Mouse (Mus musculus) retina, adult 2 months (tissue): ENCODE measurements around the gene Bcl2l15.
A peak's percentile ranks its signal among the peaks of the same experiment; 100 is the strongest.

ENCODE experiments used
- DNase-seq: peaks from one replicate; pipeline ENCODE4 v3.0.0-alpha.2; 2012; ENCODE audit warnings: low read depth, low spot score

The Bcl2l15 gene

DNA sequence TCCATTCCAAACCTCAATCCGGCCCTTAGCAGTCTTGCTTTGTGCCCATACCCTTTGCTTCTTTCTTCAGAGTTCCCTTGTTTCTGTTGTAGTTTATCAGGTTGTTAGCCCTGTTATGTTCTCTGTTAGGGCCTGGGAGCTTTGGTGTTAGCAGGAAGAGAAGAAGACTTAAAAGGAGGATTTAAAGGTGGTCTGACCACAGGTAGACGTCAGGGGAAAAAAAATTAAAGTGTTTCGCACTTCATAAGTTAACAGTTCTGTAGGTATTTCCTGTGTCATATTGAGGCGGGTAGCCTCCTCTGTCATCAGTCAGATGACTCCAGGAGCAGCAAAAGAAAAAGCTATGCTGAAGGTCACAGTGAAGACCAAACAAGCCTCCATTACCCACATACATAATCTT, 35.6 kb downstream of the Bcl2l15 start:
- no peak for DNase-seq

DNA sequence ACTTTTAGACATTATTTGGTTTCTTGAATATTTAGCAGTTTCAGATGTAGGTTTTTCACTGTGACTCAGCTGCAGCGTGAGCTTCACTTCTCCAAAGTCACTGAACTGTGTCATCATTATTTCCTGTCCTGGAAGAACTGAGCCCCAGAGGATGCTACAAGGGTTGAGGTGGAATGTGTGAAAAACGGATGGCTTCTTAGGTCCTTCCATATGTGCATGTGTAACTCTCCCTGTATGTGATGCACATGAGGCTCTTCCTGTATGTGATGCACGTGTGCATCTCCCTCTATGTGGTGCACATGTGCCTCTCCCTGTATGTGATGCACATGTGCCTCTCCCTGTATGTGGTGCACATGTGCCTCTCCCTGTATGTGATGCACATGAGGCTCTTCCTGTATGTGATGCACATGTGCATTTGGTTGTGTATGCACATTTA, 40.3 kb downstream of the Bcl2l15 start:
- no peak for DNase-seq

DNA sequence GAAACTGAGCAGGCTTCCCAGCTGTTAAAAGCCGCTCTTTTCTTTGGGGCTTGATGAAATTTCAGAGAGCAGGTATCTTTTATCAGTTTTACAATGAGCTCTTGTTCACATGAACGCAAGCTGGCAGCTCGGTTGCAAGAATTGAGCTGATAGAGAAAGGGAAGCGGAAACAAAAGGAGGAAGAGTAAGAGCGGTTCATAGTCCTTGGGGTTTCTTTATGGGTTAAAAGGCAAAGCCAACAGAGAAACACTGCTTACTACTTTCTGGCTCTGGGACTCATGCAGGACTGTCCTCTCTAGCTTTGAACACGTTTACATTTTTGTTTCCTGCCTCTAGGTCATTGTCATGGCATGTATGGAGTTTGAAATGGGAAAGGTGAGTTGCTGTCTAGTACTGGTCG, 41.9 kb downstream of the Bcl2l15 start:
- no peak for DNase-seq

DNA sequence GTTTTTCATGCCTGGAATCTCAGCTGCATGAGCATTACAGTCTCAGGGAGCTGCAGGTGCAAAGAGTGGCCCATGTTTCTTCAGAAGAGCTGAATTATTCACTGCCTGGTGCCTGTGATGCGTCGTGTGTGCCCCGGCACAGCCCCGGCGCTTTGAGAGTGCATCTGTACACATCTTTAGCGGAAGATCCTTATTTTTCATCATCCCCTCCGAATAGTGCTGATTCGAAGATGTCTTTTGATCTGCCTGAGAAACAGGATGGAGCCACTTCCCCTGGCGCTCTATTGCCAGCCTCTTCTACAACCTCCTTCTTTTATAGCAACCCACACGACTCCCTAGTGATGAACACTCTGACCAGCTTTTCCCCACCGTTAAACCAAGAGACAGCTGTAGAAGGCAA, 53.5 kb downstream of the Bcl2l15 start:
- DNase-seq = no peak

DNA sequence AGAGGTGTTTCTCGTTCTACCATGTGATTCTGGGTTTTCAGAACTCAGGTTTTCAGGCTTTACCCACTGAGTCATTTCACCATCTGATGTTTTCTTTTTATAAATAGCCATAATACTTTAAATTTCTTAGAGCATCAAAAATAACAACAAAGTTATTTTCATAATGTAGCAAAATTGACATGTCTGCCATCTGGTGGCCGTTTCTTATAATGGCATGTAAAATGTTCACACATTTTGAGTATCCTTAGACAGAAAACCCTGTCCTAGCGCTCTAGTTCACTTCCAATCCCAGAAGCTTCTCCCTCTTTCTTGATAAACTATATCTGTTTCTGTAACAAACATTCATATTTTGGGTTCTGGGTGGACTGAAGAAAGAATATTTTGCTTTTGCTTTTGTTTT, 55.2 kb downstream of the Bcl2l15 start:
- peak; percentile 26 for DNase-seq

DNA sequence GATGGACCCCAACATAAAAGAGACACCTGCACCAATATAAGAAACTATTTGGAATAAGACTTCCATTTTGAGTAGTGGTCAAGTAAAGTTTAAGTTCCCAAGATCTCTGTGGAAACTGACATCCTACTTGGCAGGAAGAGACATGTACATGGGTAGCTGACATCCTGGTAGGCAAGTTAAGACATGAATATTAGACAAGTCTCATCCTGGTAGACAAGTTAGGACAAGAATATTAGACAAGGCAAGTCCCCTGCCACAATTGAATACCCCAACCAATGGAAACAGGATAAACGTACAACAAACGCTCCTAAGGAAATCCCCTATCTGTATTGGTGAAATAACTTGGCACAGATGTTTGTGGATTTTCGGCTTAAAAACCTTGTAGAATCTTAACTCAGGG, 61.0 kb downstream of the Bcl2l15 start:
- DNase-seq = no peak
